Mouse (Mus musculus) E14TG2a.4 (cell line): Measurements from ENCODE around the gene Gin1.

Experiments used
- H3K27me3 ChIP-seq: 2 replicates; pipeline ENCODE4 v1.6.1; 2014; ENCODE audit warnings: low read length, control low read depth; ENCODE audit not compliant: insufficient read depth
- H3K36me3 ChIP-seq: 2 replicates; pipeline ENCODE4 v1.6.1; 2014; ENCODE audit warnings: low read length, control low read depth; ENCODE audit not compliant: insufficient read depth
- H3K4me1 ChIP-seq: replicated peaks from 2 replicates; pipeline ENCODE4 v1.6.1; 2014; ENCODE audit warnings: low read depth, low read length, control low read depth
- H3K4me3 ChIP-seq: replicated peaks from 2 replicates; pipeline ENCODE4 v1.5.1; 2014; ENCODE audit warnings: mild to moderate bottlenecking, low read length
- H3K9me3 ChIP-seq: 2 replicates; pipeline ENCODE4 v1.6.1; 2014; ENCODE audit warnings: low read length, control low read depth
- CTCF ChIP-seq: conservative IDR thresholded peaks from 2 replicates; pipeline ENCODE4 v1.5.1; 2014; ENCODE audit warnings: low read length
- NANOG ChIP-seq: IDR thresholded peaks from 2 replicates; pipeline ENCODE4 v1.6.1; 2014; ENCODE audit warnings: borderline replicate concordance, low read length, mixed read lengths
- POU5F1 ChIP-seq: IDR thresholded peaks from 2 replicates; pipeline ENCODE4 v1.6.1; 2014; ENCODE audit warnings: low read length, borderline replicate concordance

Gin1 gene

DNA sequence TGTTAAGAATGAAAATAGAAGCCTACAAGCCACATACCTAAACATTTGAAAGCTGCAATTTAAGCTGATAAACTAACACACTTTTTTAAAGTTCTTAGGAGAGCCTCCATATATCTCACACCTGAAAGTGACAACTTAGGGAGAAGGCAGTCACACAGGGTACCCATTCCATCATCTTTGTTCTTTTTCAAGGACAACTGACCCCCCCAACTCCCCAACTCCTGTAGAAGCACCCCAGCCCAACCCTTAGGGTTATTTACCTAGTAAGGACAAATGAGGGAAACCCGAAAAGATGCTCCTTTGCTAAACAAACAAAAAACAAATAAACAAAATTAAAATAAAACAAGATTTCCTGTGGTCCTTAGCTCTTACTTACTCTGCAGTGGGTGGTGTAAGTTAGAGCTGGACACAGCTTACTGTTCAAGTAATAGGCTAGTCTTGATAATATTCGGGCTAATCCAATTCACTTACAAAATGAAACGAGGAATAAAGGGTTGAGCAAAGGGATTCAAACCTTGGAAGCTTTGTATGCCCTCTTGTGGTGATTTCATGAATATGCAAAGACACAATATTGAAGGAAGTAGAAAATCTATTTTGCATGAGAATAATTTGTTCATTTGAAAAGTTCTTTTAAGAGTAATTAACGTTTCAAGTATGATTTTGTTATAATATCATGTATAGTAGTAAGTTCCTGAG, 32.4 kb downstream of the Gin1 start:
- Histone ChIP-seq H3K27me3 (no peaks in the 10 kb centered on the region), H3K4me1 (no peaks in the 10 kb centered on the region), H3K36me3 (no peaks in the 10 kb centered on the region), H3K9me3 (0 out of 2 replicates have a peak, but pooled peaks cover 8% of the 10 kb centered on the region), H3K4me3 (no peak overlapping the region)
- TF ChIP-seq NANOG (no peak), CTCF (peak; percentile 29), POU5F1 (no peak)

DNA sequence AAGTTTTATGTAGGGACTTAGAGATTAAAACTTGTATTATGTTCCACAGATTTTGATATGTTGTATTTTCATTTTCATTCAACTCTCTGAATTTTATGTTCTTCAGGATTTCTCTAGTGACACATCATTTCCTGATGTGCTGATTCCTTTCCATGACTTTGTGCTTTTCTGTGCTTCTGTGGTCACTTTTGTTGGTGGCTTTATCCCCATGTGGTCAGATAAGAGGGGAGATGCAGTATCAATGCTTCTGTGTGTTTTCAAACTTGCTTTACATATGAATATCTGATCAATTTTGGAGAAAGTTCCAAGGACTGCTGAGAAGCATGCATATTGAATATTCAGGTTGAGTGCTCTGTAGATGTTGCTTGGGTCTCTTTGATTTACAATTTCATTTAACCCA, 34.5 kb downstream of the Gin1 start:
- Histone ChIP-seq H3K4me1 (no peaks in the 10 kb centered on the region), H3K9me3 (0 out of 2 replicates have a peak, but pooled peaks cover 8% of the 10 kb centered on the region), H3K27me3 (no peaks in the 10 kb centered on the region), H3K4me3 (no peak overlapping the region), H3K36me3 (no peaks in the 10 kb centered on the region)
- TF ChIP-seq CTCF, result no peak
- TF ChIP-seq NANOG, result no peak
- no peak for TF ChIP-seq POU5F1

DNA sequence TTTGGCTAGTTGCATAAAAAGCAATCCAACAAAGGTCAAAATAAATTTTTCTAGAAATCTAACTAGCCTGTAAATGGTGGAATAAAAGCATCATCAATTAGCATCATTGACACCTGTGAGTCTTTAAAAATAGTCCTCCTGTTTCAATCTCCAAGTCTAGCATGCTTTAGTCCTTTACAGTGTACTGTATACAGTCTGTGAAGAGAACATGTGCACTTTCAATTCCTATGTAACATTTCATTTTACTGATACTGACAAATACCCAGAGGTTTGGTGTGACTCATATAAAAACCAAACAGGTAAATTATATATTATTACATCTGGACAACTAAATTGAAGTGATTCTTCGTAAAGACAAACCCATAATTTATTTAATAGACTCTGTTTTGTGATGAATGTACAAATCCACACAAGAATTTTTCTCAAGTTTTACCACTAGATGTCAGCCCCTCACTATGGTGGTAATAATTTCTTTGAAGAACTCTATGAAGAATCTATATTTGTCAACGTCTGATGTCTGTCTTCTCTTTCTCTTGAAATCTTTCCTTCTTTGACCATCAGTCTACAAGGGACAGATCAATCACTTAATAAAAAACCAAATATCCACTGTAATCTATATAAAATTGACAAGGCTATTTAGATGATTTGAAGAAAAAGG, 39.4 kb downstream of the Gin1 start:
- Histone ChIP-seq H3K9me3 (peaks cover 2% of the 10 kb centered on the region; the same call in 1 of the 2 replicates), H3K27me3 (no peaks in the 10 kb centered on the region), H3K4me3 (no peak overlapping the region), H3K4me1 (no peaks in the 10 kb centered on the region), H3K36me3 (no peaks in the 10 kb centered on the region)
- TF ChIP-seq POU5F1 (no peak), CTCF (no peak; the same call in 1 of the 2 replicates), NANOG (no peak)

DNA sequence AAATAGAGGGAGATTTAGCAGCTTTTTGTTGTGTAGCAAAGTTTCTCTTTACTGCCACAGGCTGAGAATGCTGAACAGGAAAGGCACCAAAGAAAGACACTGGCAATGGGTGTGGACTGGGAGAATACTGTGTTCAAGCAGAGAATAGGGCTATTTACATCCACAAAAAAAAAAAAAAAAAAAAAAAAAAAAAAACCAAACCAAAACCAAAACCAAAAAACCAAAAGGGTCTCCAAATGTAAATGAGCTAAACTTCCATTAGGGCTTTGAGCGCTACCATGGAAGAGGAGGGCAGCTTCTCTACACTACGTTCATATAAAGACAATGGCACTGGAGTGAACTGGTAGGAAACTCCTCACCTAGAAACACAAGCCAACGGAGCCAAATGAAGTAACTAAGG, 51.3 kb downstream of the Gin1 start:
- Histone ChIP-seq H3K9me3 (no peaks in the 10 kb centered on the region), H3K4me1 (peaks cover 13% of the 10 kb centered on the region), H3K4me3 (no peak overlapping the region), H3K36me3 (no peaks in the 10 kb centered on the region), H3K27me3 (no peaks in the 10 kb centered on the region)
- no peak for TF ChIP-seq NANOG
- no peak for TF ChIP-seq CTCF
- no peak for TF ChIP-seq POU5F1

GRCm38 (mm10) chr1:97822203-97822602, 52.2 kb downstream of the Gin1 start:
- Histone ChIP-seq H3K9me3 (no peaks in the 10 kb centered on the region), H3K4me1 (peaks cover 13% of the 10 kb centered on the region), H3K4me3 (no peak overlapping the region), H3K27me3 (no peaks in the 10 kb centered on the region), H3K36me3 (no peaks in the 10 kb centered on the region)
- TF ChIP-seq POU5F1, result no peak
- TF ChIP-seq NANOG, result no peak
- TF ChIP-seq CTCF, result no peak

- Histone ChIP-seq H3K4me1 (peaks cover 13% of the 10 kb centered on the region), H3K4me3 (no peak overlapping the region), H3K36me3 (no peaks in the 10 kb centered on the region), H3K27me3 (no peaks in the 10 kb centered on the region), H3K9me3 (no peaks in the 10 kb centered on the region)
- TF ChIP-seq NANOG (no peak), CTCF (no peak), POU5F1 (no peak)
These were observed 52.9 kb downstream of the Gin1 start for GRCm38 (mm10) chr1:97822904-97823303.

GRCm38 (mm10) chr1:97827566-97827965, 57.6 kb downstream of the Gin1 start:
- no peaks in the 10 kb centered on the region for H3K9me3 ChIP-seq
- H3K4me1 ChIP-seq, result no peaks in the 10 kb centered on the region; the same call in 1 of the 2 replicates
- H3K36me3 ChIP-seq, result no peaks in the 10 kb centered on the region
- H3K27me3 ChIP-seq, result no peaks in the 10 kb centered on the region
- no peak overlapping the region for H3K4me3 ChIP-seq
- TF ChIP-seq CTCF, result no peak
- TF ChIP-seq POU5F1, result no peak
- no peak for TF ChIP-seq NANOG

DNA sequence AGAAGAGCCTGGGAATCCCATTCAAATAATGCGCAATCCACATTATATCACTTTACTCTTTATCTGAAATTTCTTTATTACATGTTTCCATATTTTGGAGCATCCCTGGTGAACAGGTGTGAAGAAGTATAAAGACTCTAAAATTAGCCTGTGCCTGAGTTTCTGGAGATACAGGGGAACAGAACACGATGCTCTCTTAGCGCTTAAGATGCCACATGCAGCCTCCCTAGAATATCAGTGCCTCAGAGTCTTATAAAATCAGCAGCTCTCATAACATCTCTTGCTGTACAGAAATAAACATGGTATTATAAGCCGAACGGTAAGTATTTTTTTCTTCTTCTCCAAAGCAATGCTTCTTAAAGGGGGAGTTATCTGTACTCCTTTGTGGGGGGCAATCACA, 58.1 kb downstream of the Gin1 start:
- Histone ChIP-seq H3K9me3 (no peaks in the 10 kb centered on the region), H3K36me3 (no peaks in the 10 kb centered on the region), H3K4me1 (peaks cover 2% of the 10 kb centered on the region), H3K27me3 (no peaks in the 10 kb centered on the region), H3K4me3 (no peak overlapping the region)
- TF ChIP-seq NANOG (no peak), POU5F1 (no peak), CTCF (no peak)
